Mouse (Mus musculus): ENCODE measurements around the gene Cdh4. TPM values are rescaled to one million over a fixed set of nuclear protein-coding genes. Genes with fewer than 3 reads are reported as not detected.

Gene Cdh4
- polyA plus RNA-seq, 1 experiment from 2014 or later, result 3.0 TPM

GRCm38 (mm10) chr2:179599886-179600285 lies 157.7 kb downstream of the Cdh4 start:
- H3K27me3 ChIP-seq (replicated peaks; ENCODE audit: control insufficient read depth, insufficient read depth, low read length), result no peaks in the 10 kb centered on the region
- no peak for TF ChIP-seq CTCF (IDR thresholded peaks at IDR 0.05; ENCODE audit: low read depth)
- no peak for ATAC-seq
- H3K36me3 ChIP-seq (ENCODE audit: control insufficient read depth, insufficient read depth), result no peaks in the 10 kb centered on the region
- WGBS, result 57% methylated on average over 1 of the region's 1 CpGs
- no peak overlapping the region for H3K4me3 ChIP-seq (ENCODE audit: low read depth, low read length)
- H3K27ac ChIP-seq (ENCODE audit: low read depth, low read length), result no peak overlapping the region
- H3K4me2 ChIP-seq (replicated peaks; ENCODE audit: low read depth), result no peak overlapping the region
- no peaks in the 10 kb centered on the region for H3K9me3 ChIP-seq (ENCODE audit: control insufficient read depth)
- H3K4me1 ChIP-seq (replicated peaks; ENCODE audit: control insufficient read depth, insufficient read depth, low read length), result no peaks in the 10 kb centered on the region
- no peak overlapping the region for H3K9ac ChIP-seq (ENCODE audit: low read depth, low read length)

DNA sequence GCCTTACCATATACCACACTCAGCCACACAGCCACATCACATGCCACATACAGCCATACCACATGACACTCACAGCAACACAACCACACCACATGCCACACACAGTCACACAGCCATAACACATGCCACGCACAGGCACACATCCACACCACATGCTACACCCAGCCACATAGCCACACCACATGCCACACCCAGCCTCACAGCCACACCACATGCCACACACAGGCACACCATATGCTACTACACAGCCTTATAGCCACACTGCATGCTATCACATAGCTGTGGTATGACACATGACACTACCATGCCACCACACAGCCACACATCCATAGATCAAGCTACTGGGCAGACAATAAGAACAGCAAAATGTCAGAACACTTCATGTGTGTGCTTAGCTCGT lies 158.1 kb downstream of the Cdh4 start:
- Histone ChIP-seq H3K36me3 (ENCODE audit: control insufficient read depth, insufficient read depth) (no peaks in the 10 kb centered on the region), H3K4me1 (replicated peaks; ENCODE audit: control insufficient read depth, insufficient read depth, low read length) (no peaks in the 10 kb centered on the region), H3K9me3 (ENCODE audit: control insufficient read depth) (no peaks in the 10 kb centered on the region), H3K27ac (ENCODE audit: low read depth, low read length) (no peak overlapping the region), H3K4me3 (ENCODE audit: low read depth, low read length) (no peak overlapping the region), H3K4me2 (replicated peaks; ENCODE audit: low read depth) (no peak overlapping the region), H3K9ac (ENCODE audit: low read depth, low read length) (no peak overlapping the region), H3K27me3 (replicated peaks; ENCODE audit: control insufficient read depth, insufficient read depth, low read length) (no peaks in the 10 kb centered on the region)
- 68% methylated on average over 2 of the region's 2 CpGs for WGBS
- no peak for ATAC-seq
- no peak for TF ChIP-seq CTCF (IDR thresholded peaks at IDR 0.05; ENCODE audit: low read depth)

- H3K36me3 ChIP-seq (ENCODE audit: control insufficient read depth, insufficient read depth), result no peaks in the 10 kb centered on the region
- H3K27ac ChIP-seq (ENCODE audit: low read depth, low read length), result no peak overlapping the region
- no peak for TF ChIP-seq CTCF (IDR thresholded peaks at IDR 0.05; ENCODE audit: low read depth)
- no peaks in the 10 kb centered on the region for H3K4me1 ChIP-seq (replicated peaks; ENCODE audit: control insufficient read depth, insufficient read depth, low read length)
- no peak overlapping the region for H3K4me3 ChIP-seq (ENCODE audit: low read depth, low read length)
- no peak overlapping the region for H3K4me2 ChIP-seq (replicated peaks; ENCODE audit: low read depth)
- no peak overlapping the region for H3K9ac ChIP-seq (ENCODE audit: low read depth, low read length)
- no peaks in the 10 kb centered on the region for H3K9me3 ChIP-seq (ENCODE audit: control insufficient read depth)
- ATAC-seq, result no peak
- 90% methylated on average over 9 of the region's 9 CpGs for WGBS
- no peaks in the 10 kb centered on the region for H3K27me3 ChIP-seq (replicated peaks; ENCODE audit: control insufficient read depth, insufficient read depth, low read length)
Observed at GRCm38 (mm10) chr2:179601167-179601566, 158.9 kb downstream of the Cdh4 start.

- no peak for TF ChIP-seq CTCF (IDR thresholded peaks at IDR 0.05; ENCODE audit: low read depth)
- no peak for ATAC-seq
- WGBS, result 81% methylated on average over 3 of the region's 3 CpGs
Observed at GRCm38 (mm10) chr2:179604746-179605145, 162.5 kb downstream of the Cdh4 start.

DNA sequence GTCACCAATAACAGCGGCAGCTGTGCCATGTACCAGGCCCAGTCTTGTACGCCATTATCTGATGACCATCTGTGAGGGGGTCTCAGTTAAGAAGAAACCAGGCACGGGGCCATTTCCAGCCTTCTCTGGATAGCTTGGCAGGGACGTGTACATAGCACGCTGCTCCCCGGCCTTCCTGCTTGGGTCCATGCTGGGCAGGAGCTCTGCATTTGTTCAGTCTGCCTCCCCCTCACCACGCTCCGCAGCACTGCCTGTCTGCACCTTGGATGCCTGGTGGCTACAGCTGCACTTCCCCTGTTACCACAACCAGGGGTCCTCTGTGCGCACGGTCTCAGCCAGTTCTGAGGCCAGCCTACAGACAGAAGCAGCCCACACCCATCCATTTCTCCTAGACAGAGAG lies 163.0 kb downstream of the Cdh4 start:
- Histone ChIP-seq H3K4me3 (ENCODE audit: low read depth, low read length) (no peak overlapping the region), H3K9me3 (ENCODE audit: control insufficient read depth) (no peaks in the 10 kb centered on the region), H3K27me3 (replicated peaks; ENCODE audit: control insufficient read depth, insufficient read depth, low read length) (no peaks in the 10 kb centered on the region), H3K9ac (ENCODE audit: low read depth, low read length) (no peak overlapping the region), H3K4me1 (replicated peaks; ENCODE audit: control insufficient read depth, insufficient read depth, low read length) (no peaks in the 10 kb centered on the region), H3K27ac (ENCODE audit: low read depth, low read length) (no peak overlapping the region), H3K36me3 (ENCODE audit: control insufficient read depth, insufficient read depth) (no peaks in the 10 kb centered on the region), H3K4me2 (replicated peaks; ENCODE audit: low read depth) (no peak overlapping the region)
- ATAC-seq, result no peak
- no peak for TF ChIP-seq CTCF (IDR thresholded peaks at IDR 0.05; ENCODE audit: low read depth)
- 84% methylated on average over 10 of the region's 10 CpGs for WGBS

More at GRCm38 (mm10) chr2:179604746-179605145, 162.5 kb downstream of the Cdh4 start:
- Histone ChIP-seq H3K4me2 (replicated peaks; ENCODE audit: low read depth) (no peak overlapping the region), H3K4me1 (replicated peaks; ENCODE audit: control insufficient read depth, insufficient read depth, low read length) (no peaks in the 10 kb centered on the region), H3K9me3 (ENCODE audit: control insufficient read depth) (no peaks in the 10 kb centered on the region), H3K27ac (ENCODE audit: low read depth, low read length) (no peak overlapping the region), H3K4me3 (ENCODE audit: low read depth, low read length) (no peak overlapping the region), H3K27me3 (replicated peaks; ENCODE audit: control insufficient read depth, insufficient read depth, low read length) (no peaks in the 10 kb centered on the region), H3K9ac (ENCODE audit: low read depth, low read length) (no peak overlapping the region), H3K36me3 (ENCODE audit: control insufficient read depth, insufficient read depth) (no peaks in the 10 kb centered on the region)

DNA sequence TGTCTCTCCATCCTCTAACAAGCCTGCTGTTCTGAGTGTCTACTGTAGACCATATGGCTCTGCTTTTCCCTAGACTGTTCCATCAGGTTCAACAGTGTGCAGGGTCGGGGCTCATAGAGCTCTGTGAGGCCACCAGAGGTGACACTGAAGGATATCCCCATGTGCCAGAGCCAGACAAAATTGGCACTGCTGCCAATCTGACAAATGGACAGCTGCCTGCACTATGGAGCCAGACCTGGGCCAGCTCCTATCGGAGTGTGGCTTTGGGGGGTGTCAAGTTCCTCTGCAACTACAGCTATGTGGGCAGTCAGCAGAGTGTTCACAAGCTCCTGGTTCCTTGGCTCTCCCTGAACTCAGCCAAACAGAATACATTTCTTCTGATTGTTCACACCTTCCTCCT lies 164.1 kb downstream of the Cdh4 start:
- Histone ChIP-seq H3K4me1 (replicated peaks; ENCODE audit: control insufficient read depth, insufficient read depth, low read length) (no peaks in the 10 kb centered on the region), H3K27me3 (replicated peaks; ENCODE audit: control insufficient read depth, insufficient read depth, low read length) (no peaks in the 10 kb centered on the region), H3K36me3 (ENCODE audit: control insufficient read depth, insufficient read depth) (no peaks in the 10 kb centered on the region), H3K9ac (ENCODE audit: low read depth, low read length) (no peak overlapping the region), H3K4me2 (replicated peaks; ENCODE audit: low read depth) (no peak overlapping the region), H3K27ac (ENCODE audit: low read depth, low read length) (no peak overlapping the region), H3K4me3 (ENCODE audit: low read depth, low read length) (no peak overlapping the region), H3K9me3 (ENCODE audit: control insufficient read depth) (no peaks in the 10 kb centered on the region)
- no peak for TF ChIP-seq CTCF (IDR thresholded peaks at IDR 0.05; ENCODE audit: low read depth)
- 88% methylated on average over 2 of the region's 2 CpGs for WGBS
- ATAC-seq, result no peak

DNA sequence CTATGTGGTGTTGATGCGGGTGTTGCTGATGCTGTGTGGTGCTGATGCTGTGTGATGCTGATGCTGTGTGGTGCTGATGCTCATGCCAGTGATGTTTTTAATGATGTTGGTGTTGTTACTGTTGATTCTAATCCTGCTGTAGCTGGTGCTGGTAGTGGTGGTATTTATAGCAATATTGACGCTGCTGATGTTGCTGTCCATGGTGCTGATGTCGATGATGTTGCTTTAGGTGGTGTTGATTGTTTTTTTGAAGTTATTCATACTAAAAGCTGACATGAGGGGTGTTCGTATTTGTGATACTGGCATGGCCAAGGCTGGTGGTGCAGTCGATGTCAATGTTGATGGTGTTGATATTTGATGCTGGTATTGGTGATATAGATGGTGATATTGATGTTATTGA lies 173.7 kb downstream of the Cdh4 start:
- no peak for TF ChIP-seq CTCF (IDR thresholded peaks at IDR 0.05; ENCODE audit: low read depth)
- no peaks in the 10 kb centered on the region for H3K27me3 ChIP-seq (replicated peaks; ENCODE audit: control insufficient read depth, insufficient read depth, low read length)

More for the DNA sequence above, 173.7 kb downstream of the Cdh4 start:
- no peaks in the 10 kb centered on the region for H3K36me3 ChIP-seq (ENCODE audit: control insufficient read depth, insufficient read depth)
- no peaks in the 10 kb centered on the region for H3K9me3 ChIP-seq (ENCODE audit: control insufficient read depth)
- H3K9ac ChIP-seq (ENCODE audit: low read depth, low read length), result no peak overlapping the region
- no peak overlapping the region for H3K4me2 ChIP-seq (replicated peaks; ENCODE audit: low read depth)
- no peak overlapping the region for H3K27ac ChIP-seq (ENCODE audit: low read depth, low read length)
- WGBS, result 46% methylated on average over 5 of the region's 5 CpGs
- ATAC-seq, result no peak
- no peak overlapping the region for H3K4me3 ChIP-seq (ENCODE audit: low read depth, low read length)
- H3K4me1 ChIP-seq (replicated peaks; ENCODE audit: control insufficient read depth, insufficient read depth, low read length), result no peaks in the 10 kb centered on the region

All from intestine, postnatal 0 days (tissue).